Mouse (Mus musculus): ENCODE data around the gene Mrpl27. TPM values are rescaled to one million over a fixed set of nuclear protein-coding genes. Genes with fewer than 3 reads are reported as not detected.

Mrpl27 gene
- total and polyA plus RNA-seq, 3 experiments, result 95.2 to 139 (median 104) TPM

GRCm38 (mm10) chr11:94665281-94665680 is 11.7 kb downstream of the Mrpl27 start:
- no peaks in the 10 kb centered on the region for H3K4me1 ChIP-seq (ENCODE audit: control insufficient read depth in 1 of 2, insufficient read depth in 2 of 2)
- in situ Hi-C loops (cut with MboI; ENCODE audit: low pct_ligation_motif_present, low pct_unique_long_range_greater_than_20kb, low sequenced_read_pairs), result no loop called here
- no peaks in the 10 kb centered on the region for H3K9me3 ChIP-seq (replicated peaks; ENCODE audit: low read length)
- TF ChIP-seq USF1 (IDR thresholded peaks at IDR 0.05; ENCODE audit: low read depth, low read length) (no peak), POLR2A (IDR thresholded peaks at IDR 0.05; ENCODE audit: low read depth, low read length) (no peak), ZMIZ1 (IDR thresholded peaks at IDR 0.05; ENCODE audit: low read depth, low read length) (no peak), PAX5 (IDR thresholded peaks at IDR 0.05; ENCODE audit: low read length) (no peak), UBTF (IDR thresholded peaks at IDR 0.05; ENCODE audit: low read depth, low read length) (no peak), JUN (IDR thresholded peaks at IDR 0.05; ENCODE audit: insufficient read depth, low read depth, low read length) (no peak), BHLHE40 (IDR thresholded peaks at IDR 0.05; ENCODE audit: low read depth, low read length) (no peak), MAFK (IDR thresholded peaks at IDR 0.05; ENCODE audit: insufficient replicate concordance, low read length) (no peak), NELFE (IDR thresholded peaks at IDR 0.05; ENCODE audit: low read depth, low read length) (no peak), JUND (conservative IDR thresholded peaks at IDR 0.05; ENCODE audit: low read depth, low read length) (no peak), CTCF (conservative IDR thresholded peaks at IDR 0.05 in 1 of 2, IDR thresholded peaks at IDR 0.05 in 1 of 2; ENCODE audit: low read depth in 2 of 2, low read length in 2 of 2) (no peak), E2F4 (IDR thresholded peaks at IDR 0.05; ENCODE audit: insufficient replicate concordance, low read depth, low read length) (no peak), NRF1 (IDR thresholded peaks at IDR 0.05; ENCODE audit: low read depth, low read length) (no peak), HCFC1 (IDR thresholded peaks at IDR 0.05; ENCODE audit: low read depth, low read length) (no peak), SIN3A (IDR thresholded peaks at IDR 0.05; ENCODE audit: low read length) (no peak)
- peaks cover 79 to 95% of the 10 kb centered on the region in 2 experiments for H3K36me3 ChIP-seq (replicated peaks in 1 of 2; ENCODE audit: control insufficient read depth in 1 of 2, insufficient read depth in 1 of 2, low read length in 1 of 2)
- H3K79me2 ChIP-seq (replicated peaks; ENCODE audit: control insufficient read depth, extremely low read depth, insufficient read depth, poor library complexity, severe bottlenecking), result no peaks in the 10 kb centered on the region
- DNase-seq (ENCODE audit: extremely low read depth), result no peak
- no peaks in the 10 kb centered on the region for H3K27me3 ChIP-seq (replicated peaks)
- H3K27ac ChIP-seq (ENCODE audit: insufficient read depth, low read depth), result no peak overlapping the region
- no peak overlapping the region for H3K4me2 ChIP-seq (ENCODE audit: insufficient read depth, low read depth, poor library complexity, severe bottlenecking)
- H3K4me3 ChIP-seq (replicated peaks in 1 of 3; ENCODE audit: low read depth in 2 of 3, low read length in 2 of 3, poor library complexity in 1 of 3), result no peak overlapping the region
- dilution Hi-C loops (cut with MboI; ENCODE audit: extremely low pct_ligation_motif_present, extremely low pct_unique_long_range_greater_than_20kb, low sequenced_read_pairs), result no loop called here
- no peak overlapping the region for H3K9ac ChIP-seq (ENCODE audit: insufficient read depth, low read depth)

GRCm38 (mm10) chr11:94674984-94675383 is 21.4 kb downstream of the Mrpl27 start:
- DNase-seq (ENCODE audit: extremely low read depth), result no peak
- Histone ChIP-seq H3K79me2 (replicated peaks; ENCODE audit: control insufficient read depth, extremely low read depth, insufficient read depth, poor library complexity, severe bottlenecking) (no peaks in the 10 kb centered on the region), H3K4me1 (ENCODE audit: control insufficient read depth in 1 of 2, insufficient read depth in 2 of 2) (peaks cover 12 to 29% of the 10 kb centered on the region in 2 experiments), H3K27me3 (replicated peaks) (no peaks in the 10 kb centered on the region), H3K4me3 (replicated peaks in 1 of 3; ENCODE audit: low read depth in 2 of 3, low read length in 2 of 3, poor library complexity in 1 of 3) (no peak overlapping the region), H3K27ac (ENCODE audit: insufficient read depth, low read depth) (no peak overlapping the region), H3K9me3 (replicated peaks; ENCODE audit: low read length) (no peaks in the 10 kb centered on the region), H3K36me3 (replicated peaks in 1 of 2; ENCODE audit: control insufficient read depth in 1 of 2, insufficient read depth in 1 of 2, low read length in 1 of 2) (peaks cover 7 to 39% of the 10 kb centered on the region in 2 experiments), H3K4me2 (ENCODE audit: insufficient read depth, low read depth, poor library complexity, severe bottlenecking) (no peak overlapping the region), H3K9ac (ENCODE audit: insufficient read depth, low read depth) (no peak overlapping the region)
- dilution Hi-C loops (cut with MboI; ENCODE audit: extremely low pct_ligation_motif_present, extremely low pct_unique_long_range_greater_than_20kb, low sequenced_read_pairs) (no loop called here), in situ Hi-C loops (cut with MboI; ENCODE audit: low pct_ligation_motif_present, low pct_unique_long_range_greater_than_20kb, low sequenced_read_pairs) (loop anchor here (5.0 kb wide), 1 partner anchor 32 kb away; no protein-coding TSS in a partner anchor)
- TF ChIP-seq EP300 (IDR thresholded peaks at IDR 0.05; ENCODE audit: low read length) (no peak), NELFE (IDR thresholded peaks at IDR 0.05; ENCODE audit: low read depth, low read length) (no peak), JUN (IDR thresholded peaks at IDR 0.05; ENCODE audit: insufficient read depth, low read depth, low read length) (no peak), KAT2A (IDR thresholded peaks at IDR 0.05; ENCODE audit: insufficient replicate concordance, low read length) (no peak), CTCF (conservative IDR thresholded peaks at IDR 0.05 in 1 of 2, IDR thresholded peaks at IDR 0.05 in 1 of 2; ENCODE audit: low read depth in 2 of 2, low read length in 2 of 2) (no peak)
